8 mouse cellular contexts compared by ENCODE assay signal in the genomic region with DNA sequence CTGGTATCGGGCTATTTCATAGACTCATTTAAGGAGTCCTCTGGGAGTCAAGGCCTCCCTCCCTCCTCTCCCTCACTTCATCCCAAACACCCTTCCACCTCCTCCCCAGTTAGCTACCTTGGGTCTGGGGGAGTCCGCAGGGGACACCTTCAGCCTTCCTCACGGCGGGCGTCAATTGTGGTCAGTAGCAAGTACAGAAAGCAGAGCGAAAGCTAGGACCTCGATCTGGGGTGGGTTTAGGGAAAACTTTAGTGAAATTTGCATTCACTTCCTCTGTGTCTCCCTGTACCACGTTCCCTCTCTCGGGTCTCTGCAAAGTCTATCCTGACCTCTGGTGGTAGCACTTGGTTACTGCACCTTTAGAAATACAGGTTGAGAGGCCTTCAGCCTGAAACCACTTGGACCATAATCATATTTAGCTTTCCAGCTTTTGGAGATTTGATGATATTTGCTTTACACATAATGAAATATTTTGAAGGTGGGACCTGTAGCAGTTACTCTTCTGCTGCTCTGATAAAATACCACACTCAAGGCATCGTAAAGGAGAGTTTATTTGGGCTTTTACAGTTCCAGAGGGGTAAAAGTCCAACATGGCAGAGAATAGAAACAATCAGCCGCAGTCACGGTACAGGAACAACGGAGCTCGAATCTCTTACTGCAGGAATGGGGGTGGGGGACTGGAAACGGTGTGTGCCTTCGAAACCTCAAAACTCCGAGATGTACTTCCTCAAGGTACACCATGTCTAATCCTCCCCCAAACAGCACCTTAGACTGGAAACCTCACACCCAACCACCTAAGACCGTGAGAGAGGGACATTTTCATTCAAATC. TPM values are rescaled to one million over a fixed set of nuclear protein-coding genes. Genes with fewer than 3 reads are reported as not detected.
DNase-seq lines count a peak whose midpoint lies in the region; ATAC-seq and TF ChIP-seq lines count a peak whose summit lies in the region.

No protein-coding gene starts in this region.

- H3K9ac ChIP-seq in midbrain, embryonic 11.5 days (ENCODE audit: low read length), result peak overlapping the region; percentile 48

- DNase-seq in left cerebral cortex, adult 11 months (ENCODE audit: low spot score), result peak; percentile 45
- no peak for DNase-seq in left cerebral cortex, adult 8-10 months (ENCODE audit: low spot score in 2 of 2)
- peak; percentile 19 to 66 for DNase-seq in cerebellum, postnatal 36 days
- peak; percentile 15 to 25 for DNase-seq in gastrocnemius, adult 8-10 months (ENCODE audit: low spot score in 2 of 2)
- DNase-seq in left cerebral cortex, postnatal 36 days (ENCODE audit: low spot score in 2 of 2), result peak; percentile 25 to 71
- DNase-seq in midbrain, embryonic 11.5 days (ENCODE audit: low spot score, missing footprints), result peak; percentile 96
- DNase-seq in spleen, adult 2 months (ENCODE audit: low read depth in 1 of 2, low spot score in 2 of 2), result peak; percentile 84 to 85

- peak; percentile 31 for ATAC-seq in inflammation-experienced regulatory T-cells, adult 6 months
- ATAC-seq in midbrain, embryonic 11.5 days (ENCODE audit: low FRiP score), result peak; percentile 59

- no peak overlapping the region for H3K4me3 ChIP-seq in midbrain, embryonic 11.5 days (ENCODE audit: low read depth, low read length)
- peak overlapping the region; percentile 77 for H3K4me3 ChIP-seq in spleen, adult 2 months (ENCODE audit: extremely low read depth, insufficient read depth, insufficient read length)

- H3K9me3 ChIP-seq in midbrain, embryonic 11.5 days (ENCODE audit: control insufficient read depth, low read length), result no peaks in the 10 kb centered on the region

- WGBS in midbrain, embryonic 11.5 days, result 39% methylated on average over 18 of the region's 18 CpGs
- 29% methylated on average over 18 of the region's 18 CpGs for WGBS in spleen, adult 2 months

- H3K4me1 ChIP-seq in midbrain, embryonic 11.5 days (ENCODE audit: control insufficient read depth, insufficient read depth, low read length), result 0 out of 2 replicates have a peak, but pooled peaks cover 2% of the 10 kb centered on the region
- H3K4me1 ChIP-seq in spleen, adult 2 months (ENCODE audit: control insufficient read depth, insufficient read depth, insufficient read length), result peaks cover 13% of the 10 kb centered on the region

- no peaks in the 10 kb centered on the region for H3K27me3 ChIP-seq in midbrain, embryonic 11.5 days (ENCODE audit: control insufficient read depth, insufficient read depth, low read length)
- no peaks in the 10 kb centered on the region for H3K27me3 ChIP-seq in spleen, adult 2 months (ENCODE audit: control insufficient read depth, insufficient read depth, low read length)

- H3K4me2 ChIP-seq in midbrain, embryonic 11.5 days, result peak overlapping the region; percentile 38; the same call in 1 of the 2 replicates

- intact Hi-C loops in left cerebral cortex, postnatal 36 days (cut with DNase I), result loop anchor here (5.0 kb wide), 1 partner anchor 154 kb away; no protein-coding TSS in a partner anchor

- TF ChIP-seq CTCF in spleen, adult 2 months (IDR thresholded peaks at IDR 0.05; ENCODE audit: extremely low read depth, insufficient read depth, insufficient read length, insufficient replicate concordance), result peak; percentile 77; the same call in 1 of the 2 replicates

- no peak overlapping the region for H3K27ac ChIP-seq in midbrain, embryonic 11.5 days (ENCODE audit: low read depth, low read length)
- H3K27ac ChIP-seq in spleen, adult 2 months (ENCODE audit: insufficient read depth, low read length), result peak overlapping the region; percentile 99

- H3K36me3 ChIP-seq in midbrain, embryonic 11.5 days (ENCODE audit: control insufficient read depth, insufficient read depth, low read length), result no peaks in the 10 kb centered on the region
- H3K36me3 ChIP-seq in spleen, adult 2 months (ENCODE audit: control insufficient read depth, insufficient read depth, low read length), result peaks cover 5% of the 10 kb centered on the region; the same call in 1 of the 2 replicates

- TF ChIP-seq POLR2A in spleen, adult 2 months (IDR thresholded peaks at IDR 0.05; ENCODE audit: low read depth, low read length), result peak; percentile 50

RNA-seq across cellular contexts. Expression of gene A630001G21Rik, which starts 41.9 kb away (rescaled TPM):
- total RNA-seq in left cerebral cortex, adult 8-10 months (2022), result 1 to 10 TPM in 2 of 4 experiments, under 1 TPM in 2; 0.72 to 1.2 (median 0.97) TPM
- total RNA-seq in gastrocnemius, adult 8-10 months (2022), result not detected
- polyA plus RNA-seq in inflammation-experienced regulatory T-cells, adult 6 months (2017; shearing (Covaris generic)), result 10 to 100 TPM; 33.2 to 54.7 (median 43.2) TPM
- total RNA-seq in left cerebral cortex, postnatal 36 days (2021), result 1 to 10 TPM in 1 of 2 experiments, under 1 TPM in 1; 0.17 to 1.2 TPM
- polyA plus RNA-seq in midbrain, embryonic 11.5 days (2014; fragmentation: Nextera tagmentation; extraction: Ambion mirVana), result 1.1 and 1.2 TPM in 2 replicates
- 21.3 and 28.4 TPM in 2 replicates for polyA plus RNA-seq in spleen, adult 2 months (2012; rRNA removed)

RNA-seq across cellular contexts. Expression of gene Cab39, which starts 56.7 kb away (rescaled TPM):
- total RNA-seq in left cerebral cortex, adult 8-10 months (2022), result 100 to 1,000 TPM; 141 to 160 (median 148) TPM
- 100 to 1,000 TPM; 177 to 206 (median 195) TPM for total RNA-seq in gastrocnemius, adult 8-10 months (2022)
- 10 to 100 TPM; 43.1 to 57.3 (median 50.7) TPM for polyA plus RNA-seq in inflammation-experienced regulatory T-cells, adult 6 months (2017; shearing (Covaris generic))
- total RNA-seq in left cerebral cortex, postnatal 36 days (2021), result 100 to 1,000 TPM; 150 to 163 TPM
- 68.0 and 69.0 TPM in 2 replicates for polyA plus RNA-seq in midbrain, embryonic 11.5 days (2014; fragmentation: Nextera tagmentation; extraction: Ambion mirVana)
- polyA plus RNA-seq in spleen, adult 2 months (2012; rRNA removed), result 24.1 and 25.0 TPM in 2 replicates

Comparison
In these comparisons a context has a peak if more than half of its experiments do, and no peak if none do; other contexts are left out.
1. DNase-seq: peak in left cerebral cortex, adult 11 months (single experiment), cerebellum, postnatal 36 days (2 of 2), gastrocnemius, adult 8-10 months (2 of 2), left cerebral cortex, postnatal 36 days (2 of 2), midbrain, embryonic 11.5 days (single experiment) and spleen, adult 2 months (2 of 2); none in left cerebral cortex, adult 8-10 months (0 of 2).